Mouse (Mus musculus): ENCODE data around the gene Tmem242.

DNA sequence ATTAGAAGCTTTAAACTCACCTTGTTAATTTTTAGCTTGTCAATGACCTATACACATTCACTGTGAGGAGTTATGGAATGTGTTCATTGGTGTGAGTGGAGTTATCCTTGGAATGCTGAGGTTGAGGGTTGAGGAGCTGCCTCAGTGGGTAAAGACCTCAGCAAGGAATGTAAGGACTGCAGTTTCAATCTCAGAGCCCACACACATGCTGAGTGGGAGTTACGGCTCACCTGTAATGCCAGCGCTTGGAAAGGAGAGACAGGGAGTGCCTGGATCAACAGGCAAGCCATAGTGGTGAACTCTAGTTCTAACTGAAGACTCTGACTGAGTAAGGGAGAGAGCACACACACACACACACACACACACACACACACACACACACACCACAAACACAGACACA, 23.9 kb upstream of the Tmem242 start:
- no peak for TF ChIP-seq CTCF (IDR thresholded peaks at IDR 0.05; ENCODE audit: control insufficient read depth, insufficient read depth, insufficient replicate concordance, low read depth, low read length)
- no peak for TF ChIP-seq POLR2A (IDR thresholded peaks at IDR 0.05; ENCODE audit: control insufficient read depth, low read depth, low read length)
